Mouse (Mus musculus) liver, embryonic 15.5 days (tissue): ENCODE data around the gene Wbp1l. TPM values are rescaled to one million over a fixed set of nuclear protein-coding genes. Genes with fewer than 3 reads are reported as not detected.

ENCODE experiments used
- ATAC-seq: fragments of 200-750 bp; cut with Nextera tagmentation; 2 replicates; pipeline ENCODE4 v1.8.0; 2017; ENCODE audit warnings: moderate number of reproducible peaks, mild to moderate bottlenecking, moderate library complexity; ENCODE audit not compliant: insufficient read depth
- H3K27ac ChIP-seq: fragments of 300-500 bp; sonication (generic); replicated peaks from 2 replicates; pipeline ENCODE4 v1.5.1; 2015; ENCODE audit warnings: mild to moderate bottlenecking, inconsistent platforms
- H3K27me3 ChIP-seq: fragments of 300-500 bp; sonication (generic); 2 replicates; pipeline ENCODE4 v1.6.1; 2015; ENCODE audit warnings: mild to moderate bottlenecking, inconsistent platforms
- H3K36me3 ChIP-seq: fragments of 300-500 bp; sonication (generic); replicated peaks from 2 replicates; pipeline ENCODE4 v1.6.1; 2015; ENCODE audit warnings: moderate library complexity, mild to moderate bottlenecking, inconsistent platforms
- H3K4me1 ChIP-seq: fragments of 300-500 bp; sonication (generic); replicated peaks from 2 replicates; pipeline ENCODE4 v1.6.1; 2015; ENCODE audit warnings: inconsistent platforms
- H3K4me2 ChIP-seq: fragments of 300-500 bp; sonication (generic); 2 replicates; pipeline ENCODE4 v1.6.1; 2015; ENCODE audit warnings: moderate library complexity, mild to moderate bottlenecking, inconsistent platforms
- H3K4me3 ChIP-seq: fragments of 300-500 bp; sonication (generic); replicated peaks from 2 replicates; pipeline ENCODE4 v1.5.1; 2015; ENCODE audit warnings: mild to moderate bottlenecking, inconsistent platforms
- H3K9ac ChIP-seq: fragments of 300-500 bp; sonication (generic); 2 replicates; pipeline ENCODE4 v1.6.1; 2015; ENCODE audit warnings: moderate library complexity, mild to moderate bottlenecking, inconsistent platforms
- H3K9me3 ChIP-seq: fragments of 300-500 bp; sonication (generic); replicated peaks from 2 replicates; pipeline ENCODE4 v1.6.1; 2016; ENCODE audit warnings: inconsistent platforms
- WGBS: fragments of 180-500 bp; shearing (Covaris S2); methylation state at CpG from one replicate; pipeline ENCODE4 v1.1.7; 2015; ENCODE audit warnings: mixed read lengths; ENCODE audit not compliant: insufficient replicate concordance; 5-methylcytosine and 5-hydroxymethylcytosine counted together
- polyA plus RNA-seq: library from polyadenylated mRNA; unstranded; fragments of >200 nt; fragmentation: Nextera tagmentation; extraction: Ambion mirVana; gene quantifications from 2 replicates; pipeline ENCODE4 v1.2.1, GENCODE M21; 2015

Wbp1l gene
- polyA plus RNA-seq, 1 experiment from 2014 or later, result 21.3 TPM

GRCm38 (mm10) chr19:46662214-46662613 lies 63.3 kb downstream of the Wbp1l start:
- Histone ChIP-seq H3K27me3 (0 out of 2 replicates have a peak, but pooled peaks cover 2% of the 10 kb centered on the region), H3K9ac (no peak overlapping the region), H3K9me3 (no peaks in the 10 kb centered on the region), H3K4me1 (peaks cover 36% of the 10 kb centered on the region), H3K4me3 (no peak overlapping the region), H3K27ac (peak overlapping the region; percentile 38; the same call in 1 of the 2 replicates), H3K36me3 (peaks cover 1% of the 10 kb centered on the region; the same call in 1 of the 2 replicates), H3K4me2 (no peak overlapping the region)
- WGBS, result 51% methylated on average over 8 of the region's 8 CpGs
- peak; percentile 35; the same call in 1 of the 2 replicates for ATAC-seq

GRCm38 (mm10) chr19:46662784-46663183 lies 63.9 kb downstream of the Wbp1l start:
- H3K27me3 ChIP-seq, result 0 out of 2 replicates have a peak, but pooled peaks cover 8% of the 10 kb centered on the region
- WGBS, result 60% methylated on average over 6 of the region's 6 CpGs
- no peak overlapping the region for H3K4me2 ChIP-seq
- H3K36me3 ChIP-seq, result no peaks in the 10 kb centered on the region
- peaks cover 36% of the 10 kb centered on the region for H3K4me1 ChIP-seq
- H3K9me3 ChIP-seq, result no peaks in the 10 kb centered on the region
- H3K9ac ChIP-seq, result no peak overlapping the region
- ATAC-seq, result no peak
- H3K4me3 ChIP-seq, result no peak overlapping the region
- H3K27ac ChIP-seq, result peak overlapping the region; percentile 38; the same call in 1 of the 2 replicates

GRCm38 (mm10) chr19:46665474-46665873 lies 66.6 kb downstream of the Wbp1l start:
- ATAC-seq, result no peak
- H3K4me1 ChIP-seq, result peaks cover 29% of the 10 kb centered on the region
- 52% methylated on average over 7 of the region's 7 CpGs for WGBS
- H3K27ac ChIP-seq, result no peak overlapping the region
- H3K9me3 ChIP-seq, result no peaks in the 10 kb centered on the region
- H3K9ac ChIP-seq, result no peak overlapping the region
- H3K27me3 ChIP-seq, result peaks cover 15% of the 10 kb centered on the region; the same call in 1 of the 2 replicates
- no peak overlapping the region for H3K4me2 ChIP-seq
- H3K36me3 ChIP-seq, result no peaks in the 10 kb centered on the region
- no peak overlapping the region for H3K4me3 ChIP-seq

- peaks cover 27% of the 10 kb centered on the region; the same call in 1 of the 2 replicates for H3K27me3 ChIP-seq
- H3K4me3 ChIP-seq, result no peak overlapping the region
- peaks cover 26% of the 10 kb centered on the region for H3K4me1 ChIP-seq
- no peak overlapping the region for H3K9ac ChIP-seq
- no peaks in the 10 kb centered on the region for H3K36me3 ChIP-seq
- ATAC-seq, result no peak
- peak overlapping the region; percentile 51; the same call in 1 of the 2 replicates for H3K27ac ChIP-seq
- WGBS, result 47% methylated on average over 11 of the region's 11 CpGs
- no peaks in the 10 kb centered on the region for H3K9me3 ChIP-seq
- H3K4me2 ChIP-seq, result 0 out of 2 replicates have a peak overlapping the region, but pooled peaks have one; percentile 3
Measured at GRCm38 (mm10) chr19:46667300-46667699, 68.4 kb downstream of the Wbp1l start.

GRCm38 (mm10) chr19:46668263-46668662 lies 69.4 kb downstream of the Wbp1l start:
- H3K4me3 ChIP-seq, result no peak overlapping the region
- H3K9me3 ChIP-seq, result no peaks in the 10 kb centered on the region
- H3K4me2 ChIP-seq, result no peak overlapping the region
- peaks cover 26% of the 10 kb centered on the region for H3K4me1 ChIP-seq
- peak; percentile 75 for ATAC-seq
- H3K27ac ChIP-seq, result peak overlapping the region; percentile 60
- 61% methylated on average over 10 of the region's 10 CpGs for WGBS
- H3K27me3 ChIP-seq, result peaks cover 33% of the 10 kb centered on the region; the same call in 1 of the 2 replicates
- H3K36me3 ChIP-seq, result no peaks in the 10 kb centered on the region
- H3K9ac ChIP-seq, result no peak overlapping the region

GRCm38 (mm10) chr19:46669802-46670201 lies 70.9 kb downstream of the Wbp1l start:
- Histone ChIP-seq H3K36me3 (no peaks in the 10 kb centered on the region), H3K27ac (no peak overlapping the region), H3K27me3 (peaks cover 33% of the 10 kb centered on the region; the same call in 1 of the 2 replicates), H3K4me3 (no peak overlapping the region), H3K4me2 (no peak overlapping the region), H3K4me1 (peaks cover 26% of the 10 kb centered on the region), H3K9me3 (no peaks in the 10 kb centered on the region), H3K9ac (no peak overlapping the region)
- WGBS, result 25% methylated on average over 5 of the region's 5 CpGs
- no peak for ATAC-seq

- Histone ChIP-seq H3K9ac (no peak overlapping the region), H3K9me3 (no peaks in the 10 kb centered on the region), H3K4me2 (no peak overlapping the region), H3K4me3 (no peak overlapping the region), H3K36me3 (no peaks in the 10 kb centered on the region), H3K27me3 (peaks cover 33% of the 10 kb centered on the region; the same call in 1 of the 2 replicates), H3K4me1 (peaks cover 26% of the 10 kb centered on the region), H3K27ac (no peak overlapping the region)
- no peak for ATAC-seq
- WGBS, result 26% methylated on average over 13 of the region's 13 CpGs
Measured at GRCm38 (mm10) chr19:46670691-46671090, 71.8 kb downstream of the Wbp1l start.

GRCm38 (mm10) chr19:46672766-46673418 lies 74.0 kb downstream of the Wbp1l start, which contains the start of gene Cyp17a1:
TSS of gene Cyp17a1 (minus strand) at chr19:46673172.
- no peak for ATAC-seq
- no peak within 1 kb of the TSS for H3K27ac ChIP-seq
- H3K9ac ChIP-seq, result no peak within 1 kb of the TSS
- H3K27me3 ChIP-seq, result peaks cover 24% of the 10 kb centered on the region; the same call in 1 of the 2 replicates
- H3K4me2 ChIP-seq, result no peak within 1 kb of the TSS
- H3K4me1 ChIP-seq, result peaks cover 22% of the 10 kb centered on the region
- H3K9me3 ChIP-seq, result no peaks in the 10 kb centered on the region
- WGBS, result 41% methylated on average over 5 of the region's 5 CpGs
- H3K36me3 ChIP-seq, result no peaks in the 10 kb centered on the region
- no peak within 1 kb of the TSS for H3K4me3 ChIP-seq

- Histone ChIP-seq H3K27ac (no peak overlapping the region), H3K36me3 (no peaks in the 10 kb centered on the region), H3K9me3 (no peaks in the 10 kb centered on the region), H3K4me3 (no peak overlapping the region), H3K27me3 (peaks cover 16% of the 10 kb centered on the region; the same call in 1 of the 2 replicates), H3K4me1 (peaks cover 15% of the 10 kb centered on the region), H3K9ac (no peak overlapping the region), H3K4me2 (no peak overlapping the region)
- 69% methylated on average over 3 of the region's 3 CpGs for WGBS
- no peak for ATAC-seq
Measured at GRCm38 (mm10) chr19:46675641-46676040, 76.8 kb downstream of the Wbp1l start.

GRCm38 (mm10) chr19:46679720-46680383 lies 81.0 kb downstream of the Wbp1l start:
- no peaks in the 10 kb centered on the region; the same call in 1 of the 2 replicates for H3K27me3 ChIP-seq
- no peak overlapping the region for H3K4me2 ChIP-seq
- ATAC-seq, result no peak
- WGBS, result 37% methylated on average over 12 of the region's 12 CpGs
- no peak overlapping the region for H3K27ac ChIP-seq
- no peaks in the 10 kb centered on the region for H3K36me3 ChIP-seq
- peaks cover 7% of the 10 kb centered on the region; the same call in 1 of the 2 replicates for H3K4me1 ChIP-seq
- H3K4me3 ChIP-seq, result no peak overlapping the region
- H3K9me3 ChIP-seq, result no peaks in the 10 kb centered on the region
- H3K9ac ChIP-seq, result no peak overlapping the region
